Mouse (Mus musculus) myocyte (in vitro differentiated cells): ENCODE results near the gene P2rx4. TPM values are rescaled to one million over a fixed set of nuclear protein-coding genes. Genes with fewer than 3 reads are reported as not detected.

Experiments
- H3K27me3 ChIP-seq: one replicate; pipeline ENCODE4 v1.6.1; 2011; ENCODE audit not compliant: control insufficient read depth, insufficient read depth, insufficient read length
- H3K36me3 ChIP-seq: one replicate; pipeline ENCODE4 v1.6.1; 2011; ENCODE audit not compliant: control insufficient read depth, insufficient read depth
- H3K4me2 ChIP-seq: one replicate; pipeline ENCODE4 v1.6.1; 2011; ENCODE audit warnings: low read depth, control low read depth
- H3K4me3 ChIP-seq: one replicate; pipeline ENCODE4 v1.5.1; 2011; ENCODE audit warnings: mild to moderate bottlenecking, control low read depth, moderate library complexity
- H3K79me2 ChIP-seq: one replicate; pipeline ENCODE4 v1.6.1; 2011; ENCODE audit not compliant: control insufficient read depth, insufficient read depth
- H3ac ChIP-seq: one replicate; pipeline ENCODE4 v1.6.1; 2011; ENCODE audit not compliant: control insufficient read depth, insufficient read length
- CEBPB ChIP-seq: IDR thresholded peaks from 2 replicates; pipeline ENCODE4 v1.6.1; 2011; ENCODE audit warnings: mild to moderate bottlenecking, moderate library complexity; ENCODE audit not compliant: poor library complexity, insufficient read depth, severe bottlenecking
- E2F4 ChIP-seq: IDR thresholded peaks from one replicate; pipeline ENCODE4 v1.6.1; 2011; ENCODE audit warnings: mild to moderate bottlenecking, control low read depth, moderate library complexity; ENCODE audit not compliant: insufficient read depth
- MAX ChIP-seq: IDR thresholded peaks from one replicate; pipeline ENCODE4 v1.6.1; 2011; ENCODE audit warnings: low read depth, mild to moderate bottlenecking, control low read depth
- MYOD1 ChIP-seq, 3 experiments: IDR thresholded peaks; one replicate each; pipeline ENCODE4 v1.6.1; 2011; ENCODE audit warnings: control low read depth in 2 of 3, low read depth in 2 of 3, mild to moderate bottlenecking in 2 of 3, moderate library complexity in 1 of 3; ENCODE audit not compliant: insufficient read length in 2 of 3, control insufficient read depth in 1 of 3
- MYOG ChIP-seq, 3 experiments: IDR thresholded peaks; one replicate each; pipeline ENCODE4 v1.6.1; 2011; ENCODE audit warnings: control low read depth in 2 of 3, low read depth in 2 of 3, mild to moderate bottlenecking in 2 of 3; ENCODE audit not compliant: insufficient read length in 2 of 3, control insufficient read depth in 1 of 3, insufficient read depth in 1 of 3
- POLR2A ChIP-seq: IDR thresholded peaks from one replicate; pipeline ENCODE4 v1.6.1; 2011; ENCODE audit warnings: low read depth, mild to moderate bottlenecking, control low read depth, moderate library complexity; ENCODE audit not compliant: insufficient read length
- POLR2AphosphoS2 ChIP-seq: IDR thresholded peaks from one replicate; pipeline ENCODE4 v1.6.1; 2011; ENCODE audit warnings: low read depth, control low read depth; ENCODE audit not compliant: insufficient read length
- REST ChIP-seq: IDR thresholded peaks from one replicate; pipeline ENCODE4 v1.6.1; 2011; ENCODE audit warnings: mild to moderate bottlenecking, control low read depth, moderate library complexity; ENCODE audit not compliant: insufficient read depth, insufficient read length
- SRF ChIP-seq: IDR thresholded peaks from one replicate; pipeline ENCODE4 v1.6.1; 2011; ENCODE audit warnings: low read depth; ENCODE audit not compliant: control insufficient read depth, insufficient read length
- TCF12 ChIP-seq: IDR thresholded peaks from one replicate; pipeline ENCODE4 v1.6.1; 2011; ENCODE audit warnings: mild to moderate bottlenecking, control low read depth; ENCODE audit not compliant: poor library complexity, insufficient read depth, severe bottlenecking
- TCF3 ChIP-seq: IDR thresholded peaks from one replicate; pipeline ENCODE4 v1.6.1; 2011; ENCODE audit warnings: low read depth, control low read depth; ENCODE audit not compliant: insufficient read length
- USF1 ChIP-seq: IDR thresholded peaks from one replicate; pipeline ENCODE4 v1.6.1; 2011; ENCODE audit warnings: low read depth, mild to moderate bottlenecking, control low read depth, moderate library complexity
- polyA plus RNA-seq: library from polyadenylated mRNA; unstranded; fragments of >200 nt; fragmentation: generic; extraction: Trizol; gene quantifications from one replicate; pipeline ENCODE4 v1.2.1, GENCODE M21; 2012; ENCODE audit warnings: missing spikeins

The P2rx4 gene
- polyA plus RNA-seq, 1 experiment: 23.2 TPM

DNA sequence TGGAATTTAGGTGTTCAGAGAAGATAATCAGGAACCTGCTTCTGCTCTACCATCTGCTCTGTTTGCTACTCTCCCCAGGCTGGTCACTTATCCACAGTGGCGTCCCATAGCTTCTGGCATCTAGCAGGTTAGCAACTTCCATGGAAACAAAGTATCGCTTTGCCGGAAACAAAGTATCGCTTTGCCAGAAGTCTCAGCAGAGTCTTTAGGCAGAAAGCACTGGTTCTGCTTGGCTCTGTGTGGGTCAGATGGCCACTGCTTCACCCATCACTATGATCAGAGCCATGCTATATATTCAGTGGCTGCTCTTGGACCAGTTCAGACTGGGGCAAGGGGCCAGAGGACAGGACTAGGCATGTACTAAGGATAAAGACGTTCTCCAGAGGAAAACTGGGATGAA, 35.0 kb upstream of the P2rx4 start:
- no peaks in the 10 kb centered on the region for H3K36me3 ChIP-seq
- no peaks in the 10 kb centered on the region for H3K79me2 ChIP-seq
- H3K4me2 ChIP-seq: no peak overlapping the region
- TF ChIP-seq TCF3 (no peak), POLR2AphosphoS2 (no peak), MAX (no peak), MYOD1 (IDR thresholded peaks at IDR 0.05; ENCODE audit: control insufficient read depth in 1 of 3, insufficient read length in 2 of 3, low read depth in 2 of 3) (no peak), POLR2A (no peak), USF1 (no peak), MYOG (IDR thresholded peaks at IDR 0.05; ENCODE audit: control insufficient read depth in 1 of 3, insufficient read depth in 1 of 3, insufficient read length in 2 of 3, low read depth in 2 of 3) (no peak), TCF12 (no peak), SRF (no peak), REST (no peak), CEBPB (no peak), E2F4 (no peak)
- no peak overlapping the region for H3K4me3 ChIP-seq
- H3K27me3 ChIP-seq: no peaks in the 10 kb centered on the region
- no peak overlapping the region for H3ac ChIP-seq

GRCm38 (mm10) chr5:122676002-122676401, 31.3 kb upstream of the P2rx4 start:
- Histone ChIP-seq H3K4me2 (no peak overlapping the region), H3K36me3 (no peaks in the 10 kb centered on the region), H3K27me3 (no peaks in the 10 kb centered on the region), H3K79me2 (no peaks in the 10 kb centered on the region), H3K4me3 (no peak overlapping the region), H3ac (no peak overlapping the region)
- TF ChIP-seq SRF: no peak
- TF ChIP-seq POLR2AphosphoS2: no peak
- TF ChIP-seq MAX: no peak
- no peak for TF ChIP-seq TCF12
- TF ChIP-seq CEBPB: no peak
- no peak for TF ChIP-seq MYOG (IDR thresholded peaks at IDR 0.05; ENCODE audit: control insufficient read depth in 1 of 3, insufficient read depth in 1 of 3, insufficient read length in 2 of 3, low read depth in 2 of 3)
- no peak for TF ChIP-seq REST
- no peak for TF ChIP-seq TCF3
- TF ChIP-seq MYOD1 (IDR thresholded peaks at IDR 0.05; ENCODE audit: control insufficient read depth in 1 of 3, insufficient read length in 2 of 3, low read depth in 2 of 3): no peak
- TF ChIP-seq E2F4: no peak
- TF ChIP-seq POLR2A: no peak
- TF ChIP-seq USF1: no peak

GRCm38 (mm10) chr5:122677983-122678382, 29.4 kb upstream of the P2rx4 start:
- no peak for TF ChIP-seq POLR2A
- TF ChIP-seq SRF: no peak
- TF ChIP-seq REST: no peak
- TF ChIP-seq TCF3: no peak
- TF ChIP-seq CEBPB: no peak
- no peak for TF ChIP-seq POLR2AphosphoS2
- TF ChIP-seq MAX: no peak
- no peaks in the 10 kb centered on the region for H3K36me3 ChIP-seq

GRCm38 (mm10) chr5:122679881-122680280, 27.5 kb upstream of the P2rx4 start:
- H3ac ChIP-seq: no peak overlapping the region

More at GRCm38 (mm10) chr5:122677983-122678382, 29.4 kb upstream of the P2rx4 start:
- no peak overlapping the region for H3ac ChIP-seq
- H3K4me2 ChIP-seq: no peak overlapping the region
- no peak overlapping the region for H3K4me3 ChIP-seq
- H3K27me3 ChIP-seq: no peaks in the 10 kb centered on the region
- no peaks in the 10 kb centered on the region for H3K79me2 ChIP-seq

GRCm38 (mm10) chr5:122681276-122681675, 26.1 kb upstream of the P2rx4 start:
- no peak overlapping the region for H3K4me2 ChIP-seq
- TF ChIP-seq POLR2A: no peak
- TF ChIP-seq TCF3: no peak
- no peak for TF ChIP-seq REST
- TF ChIP-seq E2F4: no peak
- no peak for TF ChIP-seq USF1
- TF ChIP-seq MAX: no peak
- TF ChIP-seq CEBPB: no peak
- TF ChIP-seq MYOG (IDR thresholded peaks at IDR 0.05; ENCODE audit: control insufficient read depth in 1 of 3, insufficient read depth in 1 of 3, insufficient read length in 2 of 3, low read depth in 2 of 3): no peak
- TF ChIP-seq TCF12: no peak
- no peak for TF ChIP-seq SRF
- no peaks in the 10 kb centered on the region for H3K27me3 ChIP-seq
- H3K36me3 ChIP-seq: no peaks in the 10 kb centered on the region
- H3K4me3 ChIP-seq: no peak overlapping the region
- no peaks in the 10 kb centered on the region for H3K79me2 ChIP-seq
- no peak overlapping the region for H3ac ChIP-seq

More at GRCm38 (mm10) chr5:122679881-122680280, 27.5 kb upstream of the P2rx4 start:
- no peaks in the 10 kb centered on the region for H3K36me3 ChIP-seq
- H3K4me3 ChIP-seq: no peak overlapping the region
- no peaks in the 10 kb centered on the region for H3K79me2 ChIP-seq
- no peak overlapping the region for H3K4me2 ChIP-seq
- H3K27me3 ChIP-seq: no peaks in the 10 kb centered on the region
- no peak for TF ChIP-seq TCF12
- TF ChIP-seq CEBPB: no peak
- no peak for TF ChIP-seq REST
- TF ChIP-seq USF1: no peak
- no peak for TF ChIP-seq MAX
- no peak for TF ChIP-seq POLR2A
- TF ChIP-seq E2F4: no peak
- TF ChIP-seq POLR2AphosphoS2: no peak
- no peak for TF ChIP-seq MYOD1 (IDR thresholded peaks at IDR 0.05; ENCODE audit: control insufficient read depth in 1 of 3, insufficient read length in 2 of 3, low read depth in 2 of 3)
- TF ChIP-seq TCF3: no peak
- TF ChIP-seq MYOG (IDR thresholded peaks at IDR 0.05; ENCODE audit: control insufficient read depth in 1 of 3, insufficient read depth in 1 of 3, insufficient read length in 2 of 3, low read depth in 2 of 3): no peak
- TF ChIP-seq SRF: no peak
